Mouse (Mus musculus) frontal cortex, adult 2 months (tissue): ENCODE data around the gene Lpp. TPM values are rescaled to one million over a fixed set of nuclear protein-coding genes. Genes with fewer than 3 reads are reported as not detected.
A peak's percentile ranks its signal among the peaks of the same experiment; 100 is the strongest.

Experiments
- DNase-seq, 2 experiments: peaks; one replicate each; pipeline ENCODE4 v3.0.0; 2022; ENCODE audit warnings: low spot score in 1 of 2; ENCODE audit errors: extremely low spot score in 1 of 2
- polyA plus RNA-seq: library from polyadenylated mRNA; depleted of rRNA; stranded (reverse); fragments of >200 nt; gene quantifications from 2 replicates; pipeline ENCODE4 v1.2.3, GENCODE M21; 2012

Lpp gene
- polyA plus RNA-seq, 1 experiment = 3.0 TPM

DNA sequence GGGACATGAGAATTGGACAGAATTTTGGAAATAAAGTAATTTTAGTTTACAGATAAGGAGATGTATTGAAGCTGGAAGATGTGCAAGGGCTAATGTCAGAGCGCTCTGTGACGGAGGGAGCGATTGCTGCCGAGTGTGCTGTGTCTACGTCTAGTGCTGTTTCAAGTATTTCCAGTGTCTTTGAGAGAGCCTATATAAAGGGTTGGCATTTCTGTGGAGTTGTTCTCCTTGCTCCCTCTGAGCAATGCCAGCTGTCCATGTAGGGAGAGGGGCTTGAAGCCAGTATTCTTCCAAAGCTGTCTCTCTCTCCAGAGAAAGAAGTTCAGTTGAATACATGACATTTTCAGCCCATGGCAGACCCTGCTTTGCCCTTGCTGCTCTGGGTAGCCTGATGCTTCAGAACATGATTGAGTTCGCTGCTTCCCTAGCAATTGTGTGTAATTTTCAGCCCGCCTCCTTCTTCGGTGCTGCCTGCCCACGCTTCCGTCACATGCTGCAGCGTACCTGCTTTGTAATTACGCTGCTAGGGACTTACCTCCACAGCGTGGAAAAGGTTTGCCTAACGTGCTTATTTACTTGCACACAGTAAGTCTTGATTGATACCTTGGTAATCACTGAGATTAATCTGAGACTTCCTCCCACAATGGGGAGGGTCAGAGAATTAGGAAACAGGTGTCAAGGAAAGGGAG is 207.1 kb downstream of the Lpp start:
- DNase-seq = peak in 1 of 2 experiments; percentile 28

- DNase-seq = no peak
Observed at GRCm38 (mm10) chr16:24603342-24603741, 210.0 kb downstream of the Lpp start.

GRCm38 (mm10) chr16:24607896-24608457 is 214.7 kb downstream of the Lpp start:
- no peak for DNase-seq

- DNase-seq = peak in 1 of 2 experiments; percentile 10
Observed at GRCm38 (mm10) chr16:24619458-24619857, 226.2 kb downstream of the Lpp start.

GRCm38 (mm10) chr16:24620021-24620420 is 226.7 kb downstream of the Lpp start:
- DNase-seq = no peak

DNA sequence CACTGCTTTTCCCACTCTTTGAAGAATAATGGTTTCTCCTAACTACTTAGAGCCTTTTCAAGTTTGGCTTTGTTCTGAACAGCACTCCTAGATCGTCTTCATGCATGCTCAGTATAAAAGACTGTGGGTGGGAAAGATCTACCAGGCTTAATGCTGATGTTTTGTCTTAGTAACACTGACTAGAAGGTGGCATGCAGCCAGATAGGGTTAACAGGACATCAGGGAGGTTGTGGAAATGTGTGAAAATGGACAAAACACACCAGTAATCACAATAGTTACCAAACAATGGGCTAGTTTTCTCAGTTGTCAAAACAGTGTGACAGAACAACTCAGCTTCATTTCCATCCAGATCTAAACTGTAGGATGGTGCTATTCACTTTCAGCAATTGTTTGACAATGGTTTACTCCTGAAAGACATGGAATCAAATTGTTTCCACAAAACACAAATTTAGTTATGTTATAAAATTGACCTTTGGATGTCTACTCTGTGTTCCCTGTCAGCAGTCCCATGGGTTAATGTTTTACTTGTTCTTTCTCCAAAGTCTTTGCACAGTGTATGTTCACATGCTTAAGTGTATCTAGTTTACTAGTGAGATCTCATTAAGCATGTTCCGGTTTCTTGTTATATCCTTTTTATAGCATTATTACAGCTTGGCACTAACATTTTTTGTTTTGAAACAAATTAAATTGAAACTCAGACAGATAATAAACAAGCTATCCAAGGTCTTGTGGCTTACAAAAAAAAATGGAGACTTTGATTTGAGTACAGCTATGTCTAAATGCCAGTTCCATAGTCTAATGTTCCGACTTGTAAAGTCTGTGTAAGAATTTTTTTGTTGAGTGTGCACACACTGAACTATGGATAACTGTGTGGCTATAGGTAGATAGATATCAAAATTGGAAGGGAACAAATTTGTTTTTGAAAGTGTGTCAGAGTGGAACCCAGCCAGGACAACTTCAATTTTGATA is 229.2 kb downstream of the Lpp start:
- no peak for DNase-seq

GRCm38 (mm10) chr16:24624335-24624734 is 231.0 kb downstream of the Lpp start:
- peak in 1 of 2 experiments; percentile 56 for DNase-seq

DNA sequence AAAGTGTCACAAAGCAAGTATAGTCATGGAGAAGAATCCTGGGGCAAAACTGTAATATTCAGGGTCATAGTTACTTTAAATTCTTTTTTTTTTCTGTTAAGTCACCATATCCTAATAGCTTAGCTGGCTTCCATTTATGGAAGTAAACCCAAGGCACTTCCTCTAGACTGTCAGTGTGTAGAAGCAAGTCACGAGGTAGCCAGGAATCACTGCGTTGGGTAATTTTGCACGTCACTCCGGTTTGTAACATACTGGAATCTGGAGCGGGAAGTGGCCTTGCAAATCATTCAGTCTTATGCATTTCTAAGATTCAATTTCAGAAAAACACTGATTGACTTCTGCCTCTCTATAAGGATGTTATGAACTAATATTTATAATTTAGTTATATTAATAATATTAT is 232.3 kb downstream of the Lpp start:
- no peak for DNase-seq

- DNase-seq = no peak
Observed at GRCm38 (mm10) chr16:24628779-24629178, 235.5 kb downstream of the Lpp start.

DNA sequence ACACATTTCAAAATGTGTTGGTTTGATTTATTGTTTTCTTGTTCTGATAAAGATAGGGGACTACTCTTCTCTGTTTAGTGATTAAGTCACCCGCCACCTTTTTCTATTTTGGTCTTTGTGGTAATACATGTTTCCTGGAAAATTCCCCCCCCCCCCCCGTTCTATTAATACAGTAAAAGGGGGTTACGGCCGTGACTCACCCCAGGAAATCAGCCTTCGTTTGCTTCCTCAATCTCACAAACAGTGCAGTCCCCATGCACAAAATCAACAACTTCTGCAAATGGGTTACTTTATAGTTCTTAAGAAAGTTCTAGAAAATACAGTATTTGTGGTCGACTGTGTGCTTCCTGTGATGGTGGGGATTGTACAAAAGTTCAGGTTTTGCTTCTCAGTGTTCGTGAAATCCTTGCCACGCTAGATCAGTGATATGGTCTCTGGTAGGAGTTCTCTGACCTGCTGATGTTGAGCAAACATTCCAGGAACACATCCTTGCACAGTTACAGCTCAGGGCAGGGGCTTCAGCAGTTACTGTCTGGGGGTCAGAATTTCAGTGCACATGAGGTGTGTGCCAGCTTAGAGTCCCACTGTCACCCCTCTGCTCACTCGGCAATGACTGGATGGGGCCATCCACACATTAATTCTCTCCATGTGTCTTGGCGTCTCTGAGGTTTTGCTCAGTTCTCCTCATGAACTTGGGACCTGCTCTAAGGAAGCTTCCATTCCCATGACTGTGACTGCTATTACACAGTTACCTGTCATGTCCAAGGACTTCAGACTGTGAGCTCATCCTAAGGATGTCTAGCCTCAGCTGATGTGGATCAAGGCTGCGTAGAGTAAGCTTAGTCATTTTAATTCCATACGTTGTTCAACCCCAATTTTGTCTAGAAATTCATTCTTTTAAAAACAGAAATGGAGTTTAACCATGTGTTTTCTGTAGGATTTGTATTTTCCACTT is 236.2 kb downstream of the Lpp start:
- DNase-seq = no peak

GRCm38 (mm10) chr16:24635381-24635919 is 242.1 kb downstream of the Lpp start:
- DNase-seq = no peak

DNA sequence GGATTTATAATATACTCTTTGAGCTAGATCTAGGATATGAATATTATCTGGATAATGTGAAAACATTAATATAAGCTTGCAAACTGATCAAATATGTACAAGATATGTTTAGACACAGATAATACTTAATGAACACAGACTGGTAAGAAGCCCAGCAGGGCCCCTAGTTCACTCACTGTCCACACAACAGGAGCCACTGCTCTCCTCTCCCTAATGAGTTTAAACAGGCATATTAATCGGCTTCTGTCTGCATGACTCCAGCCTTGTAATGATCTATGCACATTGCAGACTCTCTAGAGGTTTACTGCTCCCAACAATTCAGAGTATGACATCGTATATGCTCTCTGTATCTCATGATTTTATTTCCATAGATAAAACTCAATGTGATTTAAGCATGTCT is 243.6 kb downstream of the Lpp start:
- no peak for DNase-seq

GRCm38 (mm10) chr16:24641003-24641797 is 247.9 kb downstream of the Lpp start:
- DNase-seq = no peak

DNA sequence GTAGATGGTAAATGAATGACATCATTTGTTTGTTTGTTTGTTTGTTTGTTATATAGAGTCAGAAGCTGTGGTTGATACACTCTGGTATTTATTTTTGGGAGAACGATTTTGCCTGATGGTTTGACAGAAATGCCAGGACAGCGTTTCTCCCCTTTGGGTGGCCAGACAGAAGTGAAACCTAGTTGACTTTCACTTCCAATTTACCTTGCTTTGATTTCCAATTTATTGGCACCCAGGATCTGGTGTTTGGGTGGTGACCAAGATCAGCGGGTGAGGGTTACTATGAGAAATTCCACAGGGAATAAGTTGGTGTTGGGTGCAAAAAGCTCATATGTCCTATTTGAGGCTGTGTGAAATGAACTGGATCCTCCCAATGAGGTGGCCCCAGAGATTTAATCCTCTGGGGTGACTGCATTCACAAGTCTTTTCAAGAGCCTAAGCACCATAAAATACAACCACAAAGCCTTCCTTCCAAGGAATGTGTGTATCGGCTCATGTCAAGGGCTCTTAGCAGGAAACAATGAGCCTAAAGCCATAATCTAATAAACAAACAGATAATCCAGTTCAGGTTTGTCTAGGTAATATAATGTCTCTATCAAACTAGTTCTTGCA is 249.8 kb downstream of the Lpp start:
- DNase-seq = no peak

GRCm38 (mm10) chr16:24644154-24644553 is 250.8 kb downstream of the Lpp start:
- DNase-seq = no peak

DNA sequence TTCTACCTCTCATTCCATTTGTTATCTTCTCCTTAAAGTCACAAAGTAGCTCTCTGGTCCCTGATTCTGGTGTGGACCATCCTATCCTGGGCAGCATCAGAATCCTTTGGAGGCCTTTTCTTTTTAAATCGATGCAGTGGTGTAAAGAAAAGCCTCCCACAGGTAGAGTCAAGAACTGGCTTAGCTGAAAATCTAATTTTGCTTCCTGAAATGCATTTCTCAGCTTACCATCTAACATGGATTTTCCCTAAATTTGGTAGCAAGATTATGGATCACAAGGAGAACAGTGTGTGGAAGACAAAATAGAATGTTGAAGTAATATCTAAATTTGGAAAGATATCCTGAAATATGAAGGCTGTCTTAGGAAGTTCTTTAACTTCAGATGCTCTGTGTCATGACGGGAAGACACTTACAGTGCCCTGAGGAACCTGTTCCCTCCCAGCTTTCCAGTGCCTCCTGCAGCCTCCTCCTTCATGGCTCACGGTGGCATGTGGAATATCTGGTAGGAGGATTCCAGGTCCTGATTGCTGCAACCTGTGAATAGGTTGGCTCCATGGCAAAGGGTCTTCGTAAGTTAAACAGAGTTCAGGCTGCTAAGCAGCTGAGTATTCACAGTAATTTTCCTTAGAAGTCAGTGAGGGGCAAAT is 251.6 kb downstream of the Lpp start:
- no peak for DNase-seq

DNA sequence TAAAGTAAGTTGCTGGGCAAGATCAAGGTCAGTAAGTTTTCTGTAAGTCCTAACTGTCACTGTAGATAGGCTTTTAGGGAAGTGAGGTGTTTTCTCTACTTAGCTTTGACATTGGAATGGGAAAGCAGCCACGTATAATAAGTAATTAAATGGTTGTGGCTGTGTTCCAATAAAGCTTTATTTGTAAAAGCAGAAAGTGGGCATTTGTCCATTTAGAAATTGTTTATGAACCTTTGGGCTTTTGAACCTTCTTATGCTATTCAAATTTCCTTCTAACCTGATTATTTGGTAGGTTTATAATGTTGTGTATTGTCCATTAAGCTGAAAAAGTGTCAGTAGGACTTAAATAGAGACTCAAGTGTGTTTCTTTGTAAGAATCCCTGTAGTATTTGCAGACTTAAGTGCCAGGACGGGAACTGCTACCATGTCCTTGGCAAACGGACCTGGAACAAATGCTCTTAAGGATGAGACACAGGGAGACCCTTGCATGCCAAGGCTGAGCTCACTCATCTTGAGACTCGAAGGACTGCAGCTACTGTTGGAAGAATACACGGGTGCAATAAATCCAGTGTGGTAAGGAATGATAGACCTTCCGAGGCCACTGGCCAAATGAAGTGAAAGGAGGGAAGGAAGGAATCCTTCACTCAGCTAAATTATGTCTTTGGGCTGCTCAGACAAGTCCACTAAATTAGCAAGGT is 252.7 kb downstream of the Lpp start:
- no peak for DNase-seq
